Mouse (Mus musculus): ENCODE measurements at regions not wholly inside any gene's neighbourhood (a gene's known extent, or its start where the extent isn't known, plus 50 kb on each side); places are given as distances from the start of the nearest gene placed in this dataset.
A peak's percentile ranks its signal among the peaks of the same experiment; 100 is the strongest.

GRCm38 (mm10) chr6:98089185-98089584 lies 253.4 kb downstream of the Gm765 start:
- Histone ChIP-seq H3K4me3 (ENCODE audit: low read depth, low read length) (no peak overlapping the region), H3K4me1 (ENCODE audit: control insufficient read depth, insufficient read depth, low read length) (no peaks in the 10 kb centered on the region), H3K27ac (replicated peaks; ENCODE audit: low read depth, low read length) (no peak overlapping the region), H3K27me3 (ENCODE audit: control insufficient read depth, insufficient read depth, low read length) (no peaks in the 10 kb centered on the region), H3K9me3 (replicated peaks; ENCODE audit: control insufficient read depth, low read length) (no peaks in the 10 kb centered on the region), H3K9ac (replicated peaks; ENCODE audit: low read length) (no peak overlapping the region), H3K36me3 (replicated peaks; ENCODE audit: control insufficient read depth, insufficient read depth, low read depth, low read length) (no peaks in the 10 kb centered on the region), H3K4me2 (ENCODE audit: low read depth, low read length) (no peak overlapping the region)
- peak; percentile 72 for DNase-seq (ENCODE audit: low spot score)
- 58% methylated on average over 4 of the region's 4 CpGs for WGBS
- ATAC-seq (replicated peaks; ENCODE audit: insufficient number of reproducible peaks, low FRiP score, low TSS enrichment, low read depth): no peak

GRCm38 (mm10) chr6:98080076-98080475 lies 262.5 kb downstream of the Gm765 start:
- Histone ChIP-seq H3K9ac (replicated peaks; ENCODE audit: low read length) (no peak overlapping the region), H3K27me3 (ENCODE audit: control insufficient read depth, insufficient read depth, low read length) (no peaks in the 10 kb centered on the region), H3K4me2 (ENCODE audit: low read depth, low read length) (no peak overlapping the region), H3K9me3 (replicated peaks; ENCODE audit: control insufficient read depth, low read length) (no peaks in the 10 kb centered on the region), H3K27ac (replicated peaks; ENCODE audit: low read depth, low read length) (no peak overlapping the region), H3K4me3 (ENCODE audit: low read depth, low read length) (no peak overlapping the region), H3K4me1 (ENCODE audit: control insufficient read depth, insufficient read depth, low read length) (no peaks in the 10 kb centered on the region), H3K36me3 (replicated peaks; ENCODE audit: control insufficient read depth, insufficient read depth, low read depth, low read length) (no peaks in the 10 kb centered on the region)
- 56% methylated on average over 4 of the region's 4 CpGs for WGBS
- no peak for DNase-seq (ENCODE audit: low spot score)
- no peak for ATAC-seq (replicated peaks; ENCODE audit: insufficient number of reproducible peaks, low FRiP score, low TSS enrichment, low read depth)

All from embryonic facial prominence, embryonic 11.5 days (tissue).